Mouse (Mus musculus) embryo, embryonic 10 days (tissue): ENCODE measurements at regions not wholly inside any gene's neighbourhood (a gene's known extent, or its start where the extent isn't known, plus 50 kb on each side); places are given as distances from the start of the nearest gene placed in this dataset.
"Not testable (repeated sequence)": the region's sequence is repeated elsewhere in the genome, so short reads cannot be mapped to it uniquely, and the experiment has no call there.

ENCODE experiments used
- DNase-seq: peaks from one replicate; pipeline ENCODE4 v3.0.0-alpha.2; 2015; ENCODE audit warnings: low spot score

- DNase-seq: not testable (repeated sequence)
These were observed 352.3 kb upstream of the Tmco5 start for GRCm38 (mm10) chr2:116526203-116526602.

- no peak for DNase-seq
These were observed 342.0 kb upstream of the Tmco5 start for GRCm38 (mm10) chr2:116536453-116536852.

GRCm38 (mm10) chr2:116559350-116559749 lies 319.1 kb upstream of the Tmco5 start:
- DNase-seq: no peak

GRCm38 (mm10) chr2:116583989-116584388 lies 294.5 kb upstream of the Tmco5 start:
- DNase-seq: no peak

- no peak for DNase-seq
These were observed 292.1 kb upstream of the Tmco5 start for GRCm38 (mm10) chr2:116586203-116586959.

GRCm38 (mm10) chr2:116605869-116606268 lies 272.6 kb upstream of the Tmco5 start:
- DNase-seq: no peak

GRCm38 (mm10) chr2:116639935-116640334 lies 238.6 kb upstream of the Tmco5 start:
- no peak for DNase-seq

GRCm38 (mm10) chr2:116652106-116652505 lies 226.4 kb upstream of the Tmco5 start:
- no peak for DNase-seq

- no peak for DNase-seq
These were observed 192.7 kb upstream of the Tmco5 start for GRCm38 (mm10) chr2:116685756-116686155.

- no peak for DNase-seq
These were observed 180.9 kb upstream of the Tmco5 start for GRCm38 (mm10) chr2:116697542-116697941.

GRCm38 (mm10) chr2:116704705-116705104 lies 173.8 kb upstream of the Tmco5 start:
- DNase-seq: no peak

- DNase-seq: no peak
These were observed 168.9 kb upstream of the Tmco5 start for GRCm38 (mm10) chr2:116709608-116710007.

- no peak for DNase-seq
These were observed 161.8 kb upstream of the Tmco5 start for GRCm38 (mm10) chr2:116716529-116717201.

- DNase-seq: no peak
These were observed 159.9 kb upstream of the Tmco5 start for GRCm38 (mm10) chr2:116718637-116719036.

GRCm38 (mm10) chr2:116727591-116727990 lies 150.9 kb upstream of the Tmco5 start:
- DNase-seq: no peak

- peak; percentile 43 for DNase-seq
These were observed 142.8 kb upstream of the Tmco5 start for GRCm38 (mm10) chr2:116735702-116736101.

- no peak for DNase-seq
These were observed 109.9 kb upstream of the Tmco5 start for GRCm38 (mm10) chr2:116768459-116769047.

GRCm38 (mm10) chr2:116769186-116769585 lies 109.3 kb upstream of the Tmco5 start:
- peak; percentile 21 for DNase-seq

GRCm38 (mm10) chr2:116772569-116772968 lies 105.9 kb upstream of the Tmco5 start:
- no peak for DNase-seq

GRCm38 (mm10) chr2:116800141-116800540 lies 78.3 kb upstream of the Tmco5 start:
- no peak for DNase-seq

- no peak for DNase-seq
These were observed 76.9 kb upstream of the Tmco5 start for GRCm38 (mm10) chr2:116801578-116801977.

GRCm38 (mm10) chr2:116807207-116807606 lies 71.3 kb upstream of the Tmco5 start:
- no peak for DNase-seq

GRCm38 (mm10) chr2:116807636-116808035 lies 70.9 kb upstream of the Tmco5 start:
- no peak for DNase-seq
